Mouse (Mus musculus) right cerebral cortex, postnatal 4 days (tissue): ENCODE results near the gene Thsd7a.

Experiments
- DNase-seq: peaks from one replicate; pipeline ENCODE4 v3.0.0-alpha.2; 2022

Thsd7a gene

GRCm38 (mm10) chr6:12493571-12493970 is 255.6 kb downstream of the Thsd7a start:
- DNase-seq = no peak

GRCm38 (mm10) chr6:12488882-12489281 is 260.3 kb downstream of the Thsd7a start:
- DNase-seq = no peak

- DNase-seq = no peak
Observed at GRCm38 (mm10) chr6:12481527-12482163, 267.6 kb downstream of the Thsd7a start.

GRCm38 (mm10) chr6:12478359-12478758 is 270.9 kb downstream of the Thsd7a start:
- no peak for DNase-seq

GRCm38 (mm10) chr6:12470935-12471334 is 278.3 kb downstream of the Thsd7a start:
- DNase-seq = no peak

DNA sequence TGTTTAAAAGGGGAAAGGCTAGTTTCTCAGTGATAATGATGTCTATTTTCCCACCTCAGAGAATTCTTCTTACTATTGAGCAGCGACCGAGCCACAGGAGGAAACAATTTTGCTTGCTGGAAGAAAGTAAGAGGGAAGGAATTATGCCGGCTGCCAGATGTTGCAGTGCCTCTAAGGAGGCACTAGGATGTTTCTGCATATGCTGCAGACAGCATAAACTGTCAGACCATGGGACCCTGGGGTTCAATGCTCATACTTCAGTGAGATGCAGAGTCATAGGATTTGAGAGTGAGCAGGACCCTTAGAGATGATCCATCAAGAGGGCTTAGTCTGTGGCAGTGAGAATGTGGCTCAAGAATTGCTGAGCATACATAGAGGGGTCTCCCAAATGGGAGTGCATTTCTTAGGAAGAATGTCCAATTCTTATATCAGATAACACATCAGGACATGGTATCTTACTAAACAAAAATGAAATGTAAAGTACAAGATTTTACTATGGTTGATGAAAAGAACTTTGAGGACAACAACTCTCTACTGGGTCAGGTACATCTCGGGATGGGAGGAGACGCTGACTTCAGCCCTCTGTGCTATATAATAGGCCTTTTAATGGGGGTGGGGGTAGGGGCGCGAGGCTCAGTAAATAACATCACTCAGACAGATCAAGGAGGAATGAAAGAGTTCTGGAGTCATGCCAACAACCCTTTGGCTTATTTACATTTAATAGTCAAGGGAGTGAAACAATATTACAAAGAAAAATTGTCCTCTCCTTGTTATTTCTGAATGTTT is 281.7 kb downstream of the Thsd7a start:
- no peak for DNase-seq

GRCm38 (mm10) chr6:12458841-12459240 is 290.4 kb downstream of the Thsd7a start:
- no peak for DNase-seq

DNA sequence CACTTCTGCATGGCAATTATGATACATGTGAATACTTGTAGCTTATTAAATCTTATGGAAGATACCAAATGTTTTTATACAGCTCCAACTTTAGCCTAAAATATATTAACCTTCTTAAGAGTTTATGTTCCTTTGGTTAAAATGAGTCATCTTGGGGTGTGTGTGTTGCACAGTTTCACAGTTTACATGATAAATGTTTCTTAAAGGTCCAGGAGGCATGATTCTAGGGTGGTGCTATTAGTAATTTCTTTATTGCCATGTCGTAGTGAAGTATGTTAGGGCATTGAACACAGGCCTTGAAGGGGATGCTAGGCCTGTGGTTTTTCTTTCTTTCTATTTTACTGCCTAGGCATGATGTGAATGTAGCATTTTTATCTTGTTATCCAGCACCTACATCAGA is 291.8 kb downstream of the Thsd7a start:
- no peak for DNase-seq

DNA sequence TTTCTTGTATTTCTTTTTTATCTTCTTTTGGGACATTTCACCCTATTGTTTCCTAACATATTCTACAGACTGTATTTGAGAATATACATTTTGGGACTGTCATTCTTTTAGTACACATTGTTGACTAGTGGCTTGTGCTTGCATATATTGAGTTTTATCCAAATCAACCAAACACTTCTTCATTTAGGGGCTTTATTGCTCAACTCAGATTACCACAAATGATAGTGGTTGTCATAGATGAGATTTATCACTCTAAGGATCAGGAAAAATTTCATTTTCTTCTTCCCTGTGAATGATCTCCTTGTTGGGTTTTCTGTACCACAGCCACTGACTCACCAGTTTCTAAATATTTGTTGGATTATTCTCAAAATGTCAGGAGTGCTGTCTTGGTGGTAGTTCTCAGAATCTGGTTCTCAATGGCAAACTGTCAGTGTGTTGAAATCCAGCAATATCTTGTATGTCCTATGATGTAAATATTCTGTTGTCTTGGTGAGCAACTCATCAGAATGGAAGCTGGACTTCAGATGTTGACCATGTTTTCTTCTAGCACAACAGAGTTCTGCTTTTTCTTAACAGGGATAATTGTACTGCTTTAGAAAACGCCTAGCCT is 294.2 kb downstream of the Thsd7a start:
- DNase-seq = no peak

GRCm38 (mm10) chr6:12454132-12454531 is 295.1 kb downstream of the Thsd7a start:
- DNase-seq = no peak

- no peak for DNase-seq
Observed at GRCm38 (mm10) chr6:12448851-12449250, 300.4 kb downstream of the Thsd7a start.

DNA sequence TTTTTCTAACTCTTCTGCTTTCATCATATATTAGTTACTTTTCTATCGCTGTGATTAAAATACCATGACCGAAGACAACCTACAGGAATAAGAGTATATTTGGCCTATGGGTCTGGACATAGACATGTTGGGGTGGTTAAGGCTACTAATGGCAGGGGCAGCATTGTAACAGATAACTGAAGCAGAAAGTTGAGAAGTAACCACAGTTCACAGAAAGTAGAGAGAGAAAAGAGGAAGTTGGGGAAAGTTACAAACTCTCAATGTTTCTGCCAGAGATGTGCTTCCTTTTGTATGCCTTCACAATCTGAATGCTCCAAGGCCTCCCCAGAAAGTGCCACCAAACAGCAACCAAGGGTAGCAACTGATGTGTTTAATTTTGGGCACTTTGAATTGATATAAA is 303.7 kb downstream of the Thsd7a start:
- no peak for DNase-seq

- no peak for DNase-seq
Observed at GRCm38 (mm10) chr6:12439561-12439960, 309.6 kb downstream of the Thsd7a start.

GRCm38 (mm10) chr6:12419070-12419469 is 330.1 kb downstream of the Thsd7a start:
- DNase-seq = peak; percentile 15

GRCm38 (mm10) chr6:12416976-12417375 is 332.2 kb downstream of the Thsd7a start:
- DNase-seq = no peak

DNA sequence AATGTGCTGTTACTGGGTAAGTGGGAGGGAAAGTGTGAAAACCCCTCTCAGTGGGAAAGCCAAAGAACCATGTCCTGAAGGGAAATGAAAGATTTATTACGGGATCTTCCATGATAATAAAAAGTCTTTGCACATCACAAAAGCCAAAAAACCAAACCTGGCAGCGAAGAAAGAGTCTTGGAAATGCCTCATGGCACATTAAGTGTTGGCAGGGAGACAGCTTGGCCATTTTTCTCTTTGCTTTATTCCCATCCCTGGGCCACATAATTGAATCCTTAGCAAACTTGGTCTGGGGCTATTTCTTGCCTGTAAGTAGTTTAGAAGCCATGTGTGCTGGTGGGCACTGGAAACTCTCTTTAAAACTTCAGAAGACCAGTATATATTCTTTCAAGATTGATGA is 344.8 kb downstream of the Thsd7a start:
- DNase-seq = no peak

DNA sequence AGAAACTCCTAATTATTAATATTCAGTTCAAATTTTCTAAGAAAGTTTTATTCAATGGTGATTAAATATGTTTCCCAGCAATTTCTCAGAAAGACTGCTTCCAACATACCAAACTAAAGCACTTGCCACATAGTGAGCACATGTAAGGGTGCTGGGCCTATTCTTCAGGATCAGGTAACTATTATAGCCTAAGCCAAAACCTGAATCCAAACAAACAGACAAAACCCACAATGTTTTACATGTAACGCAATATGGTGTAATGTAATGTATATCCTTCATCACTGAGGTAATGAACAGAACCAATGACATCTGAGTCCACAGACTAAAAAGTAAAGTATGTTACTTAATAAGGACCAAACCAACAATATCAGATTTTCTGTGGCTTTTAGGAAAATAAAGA is 346.2 kb downstream of the Thsd7a start:
- no peak for DNase-seq

GRCm38 (mm10) chr6:12397776-12398522 is 351.3 kb downstream of the Thsd7a start:
- no peak for DNase-seq

- no peak for DNase-seq
Observed at GRCm38 (mm10) chr6:12393574-12394380, 355.4 kb downstream of the Thsd7a start.

DNA sequence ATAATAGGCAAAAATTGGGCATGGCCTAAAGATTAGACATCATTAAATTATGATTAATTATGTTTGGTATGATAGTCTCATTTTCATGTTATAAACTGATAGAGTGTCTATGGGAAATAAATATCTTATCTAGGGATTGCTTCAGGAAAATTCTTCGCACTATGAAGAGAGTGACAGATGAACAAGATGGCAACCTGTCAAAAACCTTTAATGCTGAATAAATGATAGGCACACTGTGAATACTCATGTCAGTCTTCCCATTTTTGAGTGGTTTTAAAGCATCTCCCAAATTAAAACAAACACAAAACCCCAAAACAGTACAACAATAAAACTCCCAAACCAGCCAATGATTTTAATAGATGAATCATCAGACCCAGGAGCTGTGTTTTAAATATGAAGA is 362.5 kb downstream of the Thsd7a start:
- no peak for DNase-seq

DNA sequence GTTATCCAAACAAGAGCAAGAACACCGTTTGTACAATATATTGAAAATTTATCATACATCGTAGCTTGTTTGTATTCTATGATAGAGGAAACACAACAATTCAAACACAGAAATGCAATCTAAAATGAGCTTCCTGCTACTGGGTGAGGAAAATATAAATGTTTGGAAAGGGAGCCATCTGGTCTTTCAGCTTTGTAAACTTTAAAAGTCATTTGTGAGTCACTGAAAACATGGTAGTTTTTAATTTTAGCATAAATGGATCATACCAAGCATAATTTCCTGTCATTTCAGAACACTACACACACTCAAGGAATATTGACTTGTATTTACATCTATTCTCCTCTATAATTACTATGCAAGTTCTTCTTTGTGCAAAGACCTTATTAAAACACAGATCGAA is 363.6 kb downstream of the Thsd7a start:
- no peak for DNase-seq

- peak; percentile 87 for DNase-seq
Observed at GRCm38 (mm10) chr6:12381136-12381778, 368.0 kb downstream of the Thsd7a start.
